Mouse (Mus musculus) bone marrow macrophage, adult 2 months (primary cell): ENCODE results near the gene Cnp.

Experiments used
- CTCF ChIP-seq: IDR thresholded peaks from 2 replicates; pipeline ENCODE4 v1.5.1; 2012; ENCODE audit warnings: low read depth, mild to moderate bottlenecking, low read length, moderate library complexity
- POLR2A ChIP-seq: IDR thresholded peaks from 2 replicates; pipeline ENCODE4 v1.6.1; 2012; ENCODE audit warnings: mild to moderate bottlenecking, low read depth, low read length, borderline replicate concordance

DNA sequence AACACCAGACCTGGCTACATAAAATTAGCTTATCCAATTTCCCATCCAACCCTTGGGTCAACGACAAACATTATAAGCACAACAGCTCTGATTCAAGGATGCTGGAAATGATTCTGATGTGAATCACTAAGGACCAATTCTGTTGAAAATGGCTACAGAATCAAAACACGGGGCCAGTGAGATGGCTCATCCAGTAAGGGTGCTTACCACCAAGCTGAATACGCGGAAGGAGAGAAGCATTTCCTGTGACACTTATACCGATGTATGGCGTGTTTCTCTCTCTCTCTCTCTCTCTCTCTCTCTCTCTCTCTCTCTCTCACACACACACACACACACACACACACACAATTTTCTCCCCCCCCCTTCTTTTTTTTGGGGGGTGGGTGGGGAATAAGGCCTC is 32.4 kb downstream of the Cnp start:
- no peak for TF ChIP-seq CTCF
- no peak for TF ChIP-seq POLR2A
